Mouse (Mus musculus): ENCODE data around the gene Creb5. TPM values are rescaled to one million over a fixed set of nuclear protein-coding genes. Genes with fewer than 3 reads are reported as not detected.

The Creb5 gene
- total RNA-seq, 2 experiments from 2014 or later, result 49.5 to 51.6 TPM

DNA sequence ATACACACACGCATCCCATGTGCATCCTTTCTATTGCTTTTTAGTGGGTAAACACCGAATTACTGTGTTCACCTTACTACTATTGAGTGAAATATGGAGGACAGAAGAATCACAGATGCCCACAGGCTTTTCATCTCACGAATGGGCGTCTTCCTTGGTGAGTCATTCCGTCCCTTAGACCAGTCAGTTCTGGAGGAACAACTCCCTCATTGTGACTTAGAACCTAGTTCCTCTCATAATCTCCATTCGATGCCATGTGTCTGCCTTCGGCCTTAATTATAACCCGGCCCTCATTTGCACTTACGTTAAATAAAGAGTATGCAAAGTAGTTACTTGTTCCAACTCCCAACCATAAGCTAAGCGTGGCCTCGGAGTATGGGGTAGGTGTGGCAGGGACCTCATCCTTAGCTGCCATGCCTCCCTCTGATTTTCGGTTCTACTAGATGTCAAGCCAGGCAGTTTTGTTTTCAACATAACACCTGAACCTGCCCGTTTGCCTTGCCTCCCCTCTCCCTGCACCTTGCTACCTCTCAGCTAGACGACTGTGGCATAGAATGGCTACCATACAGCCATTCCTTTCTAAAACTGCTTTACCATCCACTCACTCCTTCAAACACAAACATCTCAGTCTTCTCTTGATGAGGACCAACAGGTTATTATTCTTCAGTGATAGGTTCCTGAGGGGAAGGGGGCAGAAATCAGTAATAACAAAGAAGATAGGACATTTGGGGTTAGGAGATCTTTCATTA lies 422.8 kb downstream of the Creb5 start:
- DNase-seq, result no peak

DNA sequence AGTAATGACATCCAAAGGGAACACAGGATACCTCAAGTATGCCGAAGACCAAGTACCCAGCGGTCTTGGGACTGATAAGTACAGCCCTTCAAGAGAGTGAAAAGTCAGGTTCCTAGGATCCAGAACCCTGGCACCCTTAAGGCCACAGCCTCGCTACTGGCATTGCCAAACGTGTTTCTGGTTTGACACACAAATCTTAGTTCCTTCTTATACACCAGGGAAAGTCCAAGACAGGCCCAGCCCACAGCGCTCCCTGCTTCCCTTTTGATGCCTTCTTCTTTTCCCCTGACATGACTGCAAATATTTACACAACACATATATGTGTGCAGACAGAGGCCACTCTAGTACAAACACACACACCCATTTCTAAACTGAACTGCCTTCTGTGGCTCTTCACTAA lies 423.5 kb downstream of the Creb5 start:
- no peak for DNase-seq

DNA sequence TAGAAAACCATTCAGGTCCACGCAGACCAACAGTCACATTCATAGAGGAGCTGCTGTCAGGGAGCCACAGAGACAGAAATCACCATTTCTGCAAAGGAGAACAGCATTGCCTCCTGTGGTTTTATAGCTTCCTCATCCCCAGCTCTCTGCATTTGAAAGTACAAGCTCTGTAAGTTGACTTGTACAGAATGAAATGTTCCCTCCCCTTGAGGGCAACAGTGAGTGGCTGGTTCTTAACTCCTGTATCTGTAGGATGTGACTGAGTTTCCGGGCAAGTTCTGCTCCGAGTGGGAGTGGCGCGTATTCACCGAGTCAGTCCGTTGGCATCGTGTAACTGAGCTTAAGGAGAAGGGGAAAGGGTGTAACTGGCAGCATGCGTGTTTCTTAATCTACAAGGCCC lies 426.1 kb downstream of the Creb5 start:
- no peak for DNase-seq

DNA sequence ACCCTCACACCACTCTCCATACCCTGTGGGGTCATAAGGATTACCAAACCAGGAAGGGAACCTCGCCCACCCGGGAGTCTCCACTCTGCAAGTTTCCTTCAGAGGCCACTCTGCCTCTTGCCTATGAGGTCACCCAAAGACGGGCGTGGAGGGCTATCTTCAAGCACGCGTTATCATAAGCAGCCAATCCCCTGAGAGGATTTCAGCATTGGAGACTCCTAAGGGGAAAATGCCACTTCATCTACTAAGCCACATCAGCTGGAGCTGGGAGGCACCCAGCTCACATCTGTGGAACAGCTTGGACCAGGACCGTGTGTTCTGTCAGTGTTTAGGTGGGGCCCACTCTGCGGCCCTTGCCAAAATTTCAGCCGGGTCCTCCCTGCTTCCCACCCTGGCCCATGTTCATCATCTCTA lies 427.8 kb downstream of the Creb5 start:
- DNase-seq, result peak; percentile 32

DNA sequence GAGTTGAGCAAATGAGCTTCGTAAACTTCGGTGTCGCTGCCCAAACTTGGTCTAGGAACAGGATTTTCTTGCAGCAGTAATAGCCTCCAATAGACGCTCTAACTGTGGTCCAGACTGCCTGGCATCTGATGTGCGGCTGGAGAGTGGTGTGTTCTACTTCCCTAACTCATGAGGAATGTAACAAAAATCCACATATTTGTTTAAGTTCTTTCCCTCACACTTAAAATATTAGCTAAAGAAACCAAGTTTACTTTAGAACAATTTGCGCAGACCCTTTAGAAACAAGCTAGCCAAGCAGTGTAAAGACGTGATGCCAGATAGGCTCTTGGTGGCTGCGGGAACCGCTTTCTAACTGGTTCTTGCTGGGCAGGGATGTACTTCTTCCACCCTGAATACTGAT lies 428.9 kb downstream of the Creb5 start:
- DNase-seq, result no peak

DNA sequence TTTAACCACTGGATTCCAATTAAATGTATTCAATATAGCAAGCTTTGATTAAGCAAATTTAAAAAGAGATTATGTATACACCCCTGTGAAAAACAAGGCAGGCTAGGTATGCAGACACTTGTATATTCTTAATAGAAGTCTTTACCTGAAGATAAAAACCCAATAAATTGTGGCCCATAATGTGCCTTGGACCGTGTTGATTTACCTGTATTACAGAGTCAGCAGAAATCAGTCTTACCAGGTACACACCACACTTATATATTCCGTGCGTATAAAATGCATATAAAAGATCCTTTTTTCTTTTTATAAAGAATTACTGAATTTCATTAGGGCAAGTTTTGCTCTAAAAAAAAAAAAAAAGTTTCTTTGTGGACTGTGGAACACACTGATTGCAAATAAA lies 432.9 kb downstream of the Creb5 start:
- DNase-seq, result no peak

DNA sequence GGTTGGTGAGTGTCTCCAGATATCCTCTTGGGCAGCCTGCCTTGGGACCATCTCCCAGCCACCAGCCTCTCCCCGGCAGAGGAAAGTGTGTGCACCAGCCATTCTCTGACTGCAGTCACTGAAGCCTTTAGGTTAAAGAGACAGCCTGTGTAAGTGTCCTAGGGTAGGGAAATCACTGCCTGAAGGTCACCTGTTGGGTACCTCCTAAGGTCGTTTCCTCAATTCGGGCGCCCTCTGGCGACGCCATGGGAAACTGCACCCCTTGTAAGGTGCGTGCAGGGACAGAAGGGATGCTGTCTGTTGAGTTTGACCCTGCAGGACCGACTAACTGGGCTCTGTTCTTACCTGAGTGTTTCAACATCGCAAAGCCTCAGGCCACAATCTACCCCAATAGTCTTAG lies 434.5 kb downstream of the Creb5 start:
- peak; percentile 80 for DNase-seq

DNA sequence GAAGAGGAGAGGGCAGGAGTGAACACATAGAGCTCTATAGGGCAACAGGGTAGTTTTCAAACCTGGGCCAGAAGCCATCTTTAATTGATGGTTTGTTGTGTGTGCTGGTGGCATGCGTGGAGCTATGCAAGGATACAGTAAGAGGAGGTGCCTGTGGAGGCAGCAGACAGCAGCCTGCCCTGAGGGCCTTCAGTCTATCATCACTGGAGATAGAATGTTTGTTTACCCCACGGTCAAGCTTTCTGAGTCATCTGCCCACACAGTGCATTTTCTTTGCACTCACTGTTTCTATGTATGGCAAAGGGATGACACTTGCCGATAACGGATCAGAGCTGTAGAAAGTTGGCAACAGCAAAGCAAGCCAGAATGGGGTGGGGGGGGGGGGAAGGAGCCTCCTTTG lies 435.6 kb downstream of the Creb5 start:
- no peak for DNase-seq

DNA sequence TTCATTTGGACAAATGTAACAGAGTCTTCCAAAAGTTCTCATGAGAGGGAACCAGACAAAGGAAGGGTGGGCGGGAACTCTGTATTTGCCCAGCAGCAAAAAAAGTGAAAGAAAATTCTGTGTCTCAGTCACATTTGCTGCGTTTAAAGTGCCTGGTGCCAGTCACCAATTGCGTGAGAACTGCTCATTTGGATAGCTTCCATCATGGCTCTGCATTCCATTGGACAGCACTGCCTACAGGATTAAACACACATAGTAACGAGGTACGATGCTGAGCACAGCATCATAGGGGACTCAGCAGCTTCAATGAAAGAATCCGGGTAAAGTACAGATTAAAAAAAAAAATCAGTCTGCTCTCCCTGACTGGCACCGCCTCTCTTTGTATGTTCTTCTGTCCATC lies 443.4 kb downstream of the Creb5 start:
- no peak for DNase-seq

DNA sequence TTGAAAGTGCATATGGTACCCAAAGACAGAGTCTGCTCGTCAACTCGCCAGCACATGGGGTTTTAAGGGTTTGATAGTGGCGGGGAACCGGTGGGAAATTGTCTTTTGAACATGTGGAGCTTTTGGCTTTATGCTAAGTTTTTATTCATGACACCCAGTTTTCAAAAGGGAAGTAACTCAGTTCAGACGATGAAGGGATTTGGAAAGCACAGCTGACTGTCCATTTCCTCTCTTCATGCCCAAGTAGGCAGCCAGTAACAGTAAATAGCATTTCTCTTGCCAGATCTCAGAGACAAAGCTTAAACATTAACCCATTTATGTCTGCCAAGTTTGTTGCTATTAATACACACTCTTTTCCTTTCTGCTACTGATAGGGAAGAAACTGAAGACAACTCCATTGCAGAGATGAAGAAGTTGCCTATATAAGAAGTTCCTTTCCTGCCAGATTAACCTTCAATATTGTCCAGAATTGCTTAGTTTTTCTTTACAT lies 444.0 kb downstream of the Creb5 start:
- no peak for DNase-seq

DNA sequence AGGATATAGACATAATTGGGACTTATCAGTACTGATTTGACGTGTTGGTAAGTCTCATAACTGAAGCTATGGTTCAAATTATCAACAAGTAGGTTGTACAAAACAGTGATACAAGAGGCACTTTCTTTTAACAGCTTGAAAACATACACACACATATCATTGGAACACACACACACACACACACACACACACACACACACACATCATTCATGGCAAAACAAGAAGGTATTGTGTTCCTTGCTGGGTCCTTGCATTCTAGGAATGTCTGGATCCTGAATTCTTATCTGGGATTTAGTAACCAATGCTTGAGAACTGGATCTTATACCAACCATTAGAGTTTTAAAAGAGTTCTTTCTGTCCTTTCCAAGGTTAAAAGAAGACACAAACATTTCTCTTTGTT lies 446.5 kb downstream of the Creb5 start:
- DNase-seq, result no peak

DNA sequence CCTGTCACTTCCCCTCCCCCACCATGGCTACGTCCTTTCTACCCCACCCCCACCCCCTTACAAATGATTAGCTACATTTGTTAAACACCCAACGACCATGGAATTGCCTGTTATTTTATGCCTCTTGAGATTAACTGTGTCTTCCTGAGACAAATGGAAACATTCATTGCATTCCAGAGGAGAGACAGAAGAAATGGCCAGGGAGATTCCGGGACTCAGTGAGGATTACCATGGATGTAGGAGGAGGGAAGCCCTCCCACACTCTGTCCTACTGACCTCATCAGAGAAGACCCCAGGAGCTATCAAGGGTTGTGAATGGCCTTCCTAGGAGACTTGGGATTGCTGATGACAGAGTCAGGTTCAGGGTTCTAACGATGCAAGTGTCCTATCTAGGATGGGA lies 446.9 kb downstream of the Creb5 start:
- DNase-seq, result no peak

DNA sequence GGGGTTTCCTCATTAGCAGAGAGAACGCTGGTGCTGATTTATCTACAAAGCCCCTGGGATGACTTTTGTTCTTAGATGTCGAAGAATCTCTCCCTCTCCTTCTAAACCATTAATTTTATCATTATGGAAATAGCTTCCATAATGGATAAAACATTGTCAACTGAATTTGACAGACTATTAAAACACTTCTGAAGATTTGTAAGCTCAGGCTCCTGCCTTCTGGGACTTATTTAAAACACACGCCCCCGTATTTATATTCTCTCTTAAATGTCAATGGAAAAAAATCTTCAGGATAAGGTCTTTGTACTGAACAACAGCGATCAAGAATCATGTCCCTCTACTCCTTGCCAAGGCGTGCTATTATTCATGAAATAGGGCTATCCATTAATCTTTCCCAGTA lies 448.6 kb downstream of the Creb5 start:
- DNase-seq, result no peak

DNA sequence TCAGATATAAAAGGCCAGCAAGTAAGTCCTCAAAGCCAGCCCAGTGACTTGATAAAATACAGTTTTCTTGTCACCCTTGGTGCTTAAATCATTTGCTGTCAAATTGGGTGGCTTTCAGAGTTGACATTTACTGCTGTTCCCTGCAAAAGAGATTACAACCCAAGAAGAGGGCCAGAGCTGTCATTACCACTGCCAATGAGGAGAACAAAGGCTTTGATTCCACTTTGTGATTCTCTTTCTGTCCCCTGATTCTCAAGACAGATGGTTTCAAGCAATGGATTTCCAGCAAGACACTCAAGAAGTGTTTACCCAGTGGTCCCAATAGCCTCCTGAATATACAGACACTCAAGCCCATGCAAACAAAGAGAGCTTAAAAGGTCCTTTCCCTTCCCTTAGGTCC lies 451.1 kb downstream of the Creb5 start:
- no peak for DNase-seq

DNA sequence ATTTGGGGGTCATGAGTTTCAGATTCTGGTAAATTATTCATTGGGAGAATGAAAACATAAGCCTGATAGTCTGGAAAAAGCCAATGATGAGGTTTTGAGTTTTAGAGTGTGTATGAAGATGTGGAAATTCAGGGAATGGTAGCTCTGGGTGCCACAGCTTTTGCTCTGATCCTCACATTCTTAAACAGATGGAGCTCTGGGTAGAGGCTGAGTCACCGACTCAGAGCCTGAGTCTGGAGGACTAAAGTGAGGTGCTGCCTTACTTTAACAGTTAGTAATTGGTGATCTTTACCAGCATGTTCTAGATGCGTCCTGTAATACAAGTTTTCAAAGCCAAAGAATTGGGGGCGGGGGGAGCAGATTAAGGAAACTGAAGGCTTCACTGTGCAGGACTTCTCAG lies 454.2 kb downstream of the Creb5 start:
- no peak for DNase-seq

Other genes starting within 250 kb of the Creb5 start
- 10 to 100 TPM; 14.6 to 16.1 TPM for gene Jazf1, start 218.6 kb upstream of the Creb5 start, total RNA-seq (2021)

All from heart, postnatal 4 days (tissue).